8 mouse cellular contexts compared by ENCODE assay signal in the genomic region with DNA sequence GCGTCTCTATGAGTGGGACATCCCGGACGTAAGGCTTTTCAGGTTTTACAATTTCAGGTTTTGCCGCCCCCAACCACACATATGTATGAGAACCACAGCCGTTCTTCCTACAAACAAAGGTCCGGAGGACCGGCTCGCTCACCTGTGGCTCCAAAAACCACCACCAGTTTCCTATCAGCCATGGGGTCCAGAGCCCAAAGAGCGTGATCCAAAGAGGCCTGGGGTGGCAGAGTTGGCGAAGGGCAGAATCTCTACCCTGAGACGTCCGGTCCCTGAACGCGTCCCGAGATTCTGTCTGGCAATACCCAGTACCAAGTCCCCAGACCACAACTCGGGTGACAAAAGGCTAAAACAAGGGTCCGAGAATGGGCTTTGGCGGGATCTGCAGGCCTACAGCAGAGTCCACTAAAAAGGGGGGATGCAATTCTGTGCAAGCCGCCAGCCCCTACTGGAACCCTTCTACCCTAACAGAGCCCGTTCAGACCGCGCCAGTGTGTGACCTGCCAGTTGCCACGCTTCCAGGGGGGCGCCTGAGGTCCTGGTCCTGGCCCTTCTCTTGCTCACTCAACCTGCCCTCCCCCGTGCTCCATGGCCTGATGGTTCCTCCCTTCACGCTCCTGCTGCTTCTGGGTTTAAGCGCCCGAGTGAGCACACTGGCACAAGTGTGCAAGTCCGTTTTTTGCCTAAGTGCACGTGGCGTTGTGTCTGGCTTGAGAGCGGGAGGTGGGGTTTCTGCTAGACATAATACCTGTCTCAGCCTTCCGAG. TPM values are rescaled to one million over a fixed set of nuclear protein-coding genes. Genes with fewer than 3 reads are reported as not detected.
DNase-seq lines count a peak whose midpoint lies in the region; ATAC-seq lines count a peak whose summit lies in the region.

A gene (minus strand): TSS at position 604 of the 766 bp plus-strand sequence.

- H3K9me3 ChIP-seq in hindbrain, embryonic 16.5 days (ENCODE audit: control insufficient read depth, low read length), result no peaks in the 10 kb centered on the region

- peak; percentile 88 for ATAC-seq in hindbrain, embryonic 16.5 days

- WGBS in hindbrain, embryonic 16.5 days, result 10% methylated on average over 33 of the region's 33 CpGs
- WGBS in macrophage (ENCODE audit: missing documents), result 29% methylated on average over 33 of the region's 33 CpGs

- peak within 1 kb of the TSS; percentile 58 for H3K4me2 ChIP-seq in hindbrain, embryonic 16.5 days (ENCODE audit: low read length)

- 0 out of 2 replicates have a peak, but pooled peaks cover 3% of the 10 kb centered on the region for H3K36me3 ChIP-seq in hindbrain, embryonic 16.5 days (ENCODE audit: control insufficient read depth, insufficient read depth, low read length)
- H3K36me3 ChIP-seq in macrophage (ENCODE audit: inconsistent target), result peaks cover 12% of the 10 kb centered on the region; the same call in 1 of the 2 replicates

- DNase-seq in T-cell, adult 2 months (ENCODE audit: low spot score), result peak; percentile 29
- peak; percentile 85 to 89 for DNase-seq in cerebellum, postnatal 10 days
- peak; percentile 25 to 32 for DNase-seq in frontal cortex, postnatal 25 days (ENCODE audit: low spot score in 2 of 2)
- DNase-seq in left cerebral cortex, adult 18-20 months (ENCODE audit: low spot score in 2 of 2), result peak; percentile 46 to 56
- DNase-seq in right cerebral cortex, adult 18-20 months, result peak; percentile 56
- peak; percentile 51 for DNase-seq in urinary bladder, postnatal 14 days (ENCODE audit: low spot score)

- H3K9ac ChIP-seq in hindbrain, embryonic 16.5 days (ENCODE audit: low read depth, low read length), result peak within 1 kb of the TSS; percentile 72

- peaks cover 14% of the 10 kb centered on the region for H3K79me2 ChIP-seq in macrophage (ENCODE audit: inconsistent target)

- no peaks in the 10 kb centered on the region for H3K27me3 ChIP-seq in hindbrain, embryonic 16.5 days (replicated peaks; ENCODE audit: control insufficient read depth, insufficient read depth, low read length)

- H3K4me1 ChIP-seq in hindbrain, embryonic 16.5 days (ENCODE audit: control insufficient read depth, insufficient read depth, low read depth, low read length), result peaks cover 2% of the 10 kb centered on the region; the same call in 1 of the 2 replicates

- H3K27ac ChIP-seq in hindbrain, embryonic 16.5 days (ENCODE audit: low read depth, low read length), result peak within 1 kb of the TSS; percentile 69
- H3K27ac ChIP-seq in macrophage, result peak within 1 kb of the TSS; percentile 88

- H3K4me3 ChIP-seq in hindbrain, embryonic 16.5 days (ENCODE audit: low read length), result peak within 1 kb of the TSS; percentile 61
- peak within 1 kb of the TSS; percentile 77 for H3K4me3 ChIP-seq in macrophage (ENCODE audit: inconsistent target)

RNA-seq across cellular contexts. Expression of the gene that starts here (rescaled TPM):
- polyA plus RNA-seq in hindbrain, embryonic 16.5 days (2015; fragmentation: Nextera tagmentation; extraction: Ambion mirVana), result 53.7 and 58.2 TPM in 2 replicates
- total RNA-seq in left cerebral cortex, adult 18-20 months (2021), result 10 to 100 TPM; 11.2 to 11.6 TPM
- total RNA-seq in macrophage (2018; cell fraction: chromatin; rRNA removed), result 10 to 100 TPM in 13 of 26 experiments, 1 to 10 TPM in 10, under 1 TPM in 1, not detected in 2; 0.58 to 29.1 (median 10.7) TPM
- 10 to 100 TPM in 19 of 26 experiments, 1 to 10 TPM in 7; 6.2 to 19.1 (median 11.3) TPM for total RNA-seq in macrophage (2018; cell fraction: cytosol; rRNA removed)
- total RNA-seq in macrophage (2018; cell fraction: nucleus; rRNA removed), result 10 to 100 TPM in 11 of 26 experiments, 1 to 10 TPM in 15; 1.4 to 32.4 (median 9.0) TPM
- polyA plus RNA-seq in macrophage (2018), result 6.3 to 20.4 TPM (median 15.6 TPM) in 3 replicates

Comparison
In these comparisons a context has a peak if more than half of its experiments do, and no peak if none do; other contexts are left out.
1. Peak in every context shown above with its lines: DNase-seq, ATAC-seq, H3K4me3 ChIP-seq and H3K27ac ChIP-seq.
2. DNase-seq: peak in every context shown above with its lines; median percentile 87 in cerebellum, postnatal 10 days; 56 in right cerebral cortex, adult 18-20 months; 51 in left cerebral cortex, adult 18-20 months; 51 in urinary bladder, postnatal 14 days; 29 in T-cell, adult 2 months; 28 in frontal cortex, postnatal 25 days.